Mouse (Mus musculus): ENCODE results near the gene Npffr2. TPM values are rescaled to one million over a fixed set of nuclear protein-coding genes. Genes with fewer than 3 reads are reported as not detected.
A peak's percentile ranks its signal among the peaks of the same experiment; 100 is the strongest.
"Not testable (repeated sequence)": the region's sequence is repeated elsewhere in the genome, so short reads cannot be mapped to it uniquely, and the experiment has no call there.

Gene Npffr2
- not detected in 2 replicates for polyA plus RNA-seq (2016; fragmentation: Nextera tagmentation; extraction: Ambion mirVana)

GRCm38 (mm10) chr5:89526878-89527578 lies at the start of gene Npffr2:
TSS of gene Npffr2 (plus strand) at chr5:89527429.
- H3K36me3 ChIP-seq = no peaks in the 10 kb centered on the region
- H3K9me3 ChIP-seq (replicated peaks) = no peaks in the 10 kb centered on the region
- peak within 1 kb of the TSS; percentile 19; the same call in 1 of the 2 replicates for H3K4me3 ChIP-seq
- H3K4me1 ChIP-seq = no peaks in the 10 kb centered on the region
- H3K27ac ChIP-seq = no peak within 1 kb of the TSS
- H3K27me3 ChIP-seq (replicated peaks) = peaks cover 11% of the 10 kb centered on the region; the same call in 1 of the 2 replicates
- WGBS (ENCODE audit: insufficient replicate concordance) = 6% methylated on average over 23 of the region's 23 CpGs
- 0 out of 2 replicates have a peak, but pooled peaks have one; percentile 27 for ATAC-seq
- no peak within 1 kb of the TSS for H3K9ac ChIP-seq
- peak within 1 kb of the TSS; percentile 52 for H3K4me2 ChIP-seq

- 74% methylated on average over 1 of the region's 1 CpGs for WGBS (ENCODE audit: insufficient replicate concordance)
- Histone ChIP-seq H3K9me3 (replicated peaks) (no peaks in the 10 kb centered on the region), H3K27ac (no peak overlapping the region), H3K36me3 (no peaks in the 10 kb centered on the region), H3K27me3 (replicated peaks) (no peaks in the 10 kb centered on the region), H3K4me3 (no peak overlapping the region), H3K4me1 (no peaks in the 10 kb centered on the region), H3K4me2 (no peak overlapping the region), H3K9ac (no peak overlapping the region)
- ATAC-seq = no peak
These were observed 34.7 kb upstream of the Npffr2 start for GRCm38 (mm10) chr5:89492560-89492959.

DNA sequence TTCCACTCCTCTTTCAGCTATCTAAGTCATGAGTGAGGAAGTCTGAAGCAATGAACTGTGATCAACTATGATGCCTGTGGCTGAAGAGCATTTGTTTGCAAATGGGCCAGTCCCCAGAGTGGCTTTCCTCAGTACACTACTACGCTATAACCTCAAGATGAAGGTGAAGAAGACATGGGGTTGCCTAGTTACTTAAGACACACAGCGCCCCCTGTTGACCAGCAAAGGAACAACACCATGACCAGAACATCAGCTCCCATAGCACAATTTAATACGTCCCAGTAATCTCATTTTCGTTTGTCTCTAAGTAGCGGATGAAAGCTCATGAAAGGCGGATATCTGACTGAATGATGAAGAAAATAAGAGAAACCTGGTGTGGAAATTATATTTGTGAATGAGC lies 27.0 kb upstream of the Npffr2 start:
- H3K4me3 ChIP-seq = no peak overlapping the region
- no peak overlapping the region for H3K9ac ChIP-seq
- no peak overlapping the region for H3K27ac ChIP-seq
- H3K4me2 ChIP-seq = no peak overlapping the region
- H3K4me1 ChIP-seq = no peaks in the 10 kb centered on the region
- H3K9me3 ChIP-seq (replicated peaks) = no peaks in the 10 kb centered on the region
- ATAC-seq = no peak
- WGBS (ENCODE audit: insufficient replicate concordance) = 34% methylated on average over 6 of the region's 6 CpGs
- H3K27me3 ChIP-seq (replicated peaks) = no peaks in the 10 kb centered on the region
- no peaks in the 10 kb centered on the region for H3K36me3 ChIP-seq

- WGBS (ENCODE audit: insufficient replicate concordance) = 54% methylated on average over 4 of the region's 4 CpGs
These were observed 8.6 kb upstream of the Npffr2 start for GRCm38 (mm10) chr5:89518641-89519040.

DNA sequence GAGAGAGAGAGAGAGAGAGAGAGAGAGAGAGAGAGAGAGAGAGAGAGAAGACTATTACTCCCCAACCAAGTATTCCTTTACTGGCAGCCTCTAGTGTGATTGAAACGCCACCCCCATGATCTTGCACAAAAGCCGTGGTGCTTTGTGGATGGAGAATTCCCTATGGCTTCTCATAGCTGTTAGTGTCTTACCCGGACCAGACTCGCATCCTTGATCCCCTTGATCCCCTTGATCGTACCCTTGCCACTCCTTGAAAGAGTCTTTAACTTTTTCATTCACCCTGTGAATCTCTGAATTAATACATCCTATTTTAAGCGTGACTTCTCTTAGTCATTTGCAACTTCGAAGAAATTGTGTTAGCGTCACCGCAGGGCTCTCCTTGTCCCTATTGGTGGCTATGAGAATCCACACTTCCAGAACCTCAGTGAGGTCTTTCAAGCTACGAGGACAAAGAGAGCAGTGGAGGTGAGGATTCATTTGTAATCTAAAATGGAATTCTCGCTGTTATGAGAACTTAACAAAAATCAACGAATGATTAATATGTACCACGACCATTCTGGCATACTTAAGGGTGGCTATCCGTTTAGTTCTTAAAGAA lies 949 bp upstream of the Npffr2 start:
- no peak overlapping the region for H3K4me3 ChIP-seq
- no peaks in the 10 kb centered on the region for H3K36me3 ChIP-seq
- peaks cover 11% of the 10 kb centered on the region; the same call in 1 of the 2 replicates for H3K27me3 ChIP-seq (replicated peaks)
- peak overlapping the region; percentile 52 for H3K4me2 ChIP-seq
- H3K9ac ChIP-seq = no peak overlapping the region
- no peak for ATAC-seq
- H3K27ac ChIP-seq = no peak overlapping the region
- H3K4me1 ChIP-seq = no peaks in the 10 kb centered on the region
- H3K9me3 ChIP-seq (replicated peaks) = no peaks in the 10 kb centered on the region
- 13% methylated on average over 14 of the region's 14 CpGs for WGBS (ENCODE audit: insufficient replicate concordance)

More at GRCm38 (mm10) chr5:89518641-89519040, 8.6 kb upstream of the Npffr2 start:
- H3K27me3 ChIP-seq (replicated peaks) = no peaks in the 10 kb centered on the region
- H3K4me2 ChIP-seq = no peak overlapping the region
- no peak overlapping the region for H3K27ac ChIP-seq
- no peaks in the 10 kb centered on the region for H3K4me1 ChIP-seq
- no peak for ATAC-seq
- peaks cover 6% of the 10 kb centered on the region; the same call in 1 of the 2 replicates for H3K9me3 ChIP-seq (replicated peaks)
- H3K9ac ChIP-seq = no peak overlapping the region
- no peak overlapping the region for H3K4me3 ChIP-seq
- no peaks in the 10 kb centered on the region for H3K36me3 ChIP-seq

- Histone ChIP-seq H3K4me3 (no peak overlapping the region), H3K27ac (no peak overlapping the region), H3K36me3 (no peaks in the 10 kb centered on the region), H3K4me2 (no peak overlapping the region), H3K4me1 (no peaks in the 10 kb centered on the region), H3K27me3 (replicated peaks) (peaks cover 11% of the 10 kb centered on the region; the same call in 1 of the 2 replicates), H3K9ac (no peak overlapping the region), H3K9me3 (replicated peaks) (no peaks in the 10 kb centered on the region)
- 41% methylated on average over 4 of the region's 4 CpGs for WGBS (ENCODE audit: insufficient replicate concordance)
- no peak for ATAC-seq
These were observed 1.7 kb downstream of the Npffr2 start for GRCm38 (mm10) chr5:89528951-89529350.

- Histone ChIP-seq H3K36me3 (no peaks in the 10 kb centered on the region), H3K4me2 (no peak overlapping the region), H3K27me3 (replicated peaks) (peaks cover 11% of the 10 kb centered on the region; the same call in 1 of the 2 replicates), H3K4me3 (no peak overlapping the region), H3K4me1 (no peaks in the 10 kb centered on the region), H3K27ac (no peak overlapping the region), H3K9me3 (replicated peaks) (no peaks in the 10 kb centered on the region), H3K9ac (no peak overlapping the region)
- 62% methylated on average over 2 of the region's 2 CpGs for WGBS (ENCODE audit: insufficient replicate concordance)
- ATAC-seq = no peak
These were observed 2.2 kb downstream of the Npffr2 start for GRCm38 (mm10) chr5:89529391-89529790.

DNA sequence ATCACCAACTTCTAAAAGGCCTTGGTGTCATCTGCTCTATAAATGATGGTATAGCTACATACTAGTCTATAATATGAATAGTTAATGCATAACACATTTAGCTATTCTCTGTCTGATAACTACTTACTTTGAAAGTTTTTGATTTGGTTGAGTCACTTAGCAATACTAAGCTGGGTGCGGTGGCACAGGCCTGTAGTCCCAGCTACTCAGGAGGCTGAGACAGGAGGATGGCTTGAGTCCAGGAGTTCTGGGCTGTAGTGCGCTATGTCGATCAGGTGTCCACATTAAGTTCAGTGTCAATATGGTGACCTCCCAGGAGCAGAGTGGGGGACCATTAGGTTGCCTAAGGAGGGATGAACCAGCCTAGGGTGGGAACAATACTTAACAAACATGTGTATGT lies 8.8 kb downstream of the Npffr2 start:
- Histone ChIP-seq H3K4me1 (no peaks in the 10 kb centered on the region), H3K27ac (no peak overlapping the region), H3K9ac (no peak overlapping the region), H3K4me2 (no peak overlapping the region), H3K4me3 (no peak overlapping the region), H3K9me3 (replicated peaks) (no peaks in the 10 kb centered on the region), H3K27me3 (replicated peaks) (no peaks in the 10 kb centered on the region), H3K36me3 (no peaks in the 10 kb centered on the region)
- ATAC-seq = no peak
- WGBS (ENCODE audit: insufficient replicate concordance) = 84% methylated on average over 3 of the region's 3 CpGs

DNA sequence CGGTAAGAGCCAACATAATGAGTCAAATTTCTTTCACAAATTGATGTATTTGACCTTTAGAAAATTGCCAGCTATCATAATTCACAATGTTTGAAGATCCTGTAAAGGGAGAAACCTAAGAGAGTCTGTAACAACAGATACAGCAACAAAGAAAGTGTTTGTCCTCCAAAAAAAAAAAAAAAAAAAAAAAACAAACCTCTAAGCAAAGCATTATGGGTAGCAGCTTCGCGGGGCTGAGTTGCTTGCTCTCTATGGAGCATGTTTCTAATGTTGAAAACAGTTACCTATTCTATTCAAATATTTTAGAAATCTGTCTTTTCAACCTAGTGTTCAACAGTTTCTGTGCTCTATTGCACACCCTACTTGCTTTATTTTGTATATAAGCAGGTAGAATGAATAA lies 15.2 kb downstream of the Npffr2 start:
- H3K4me1 ChIP-seq = no peaks in the 10 kb centered on the region
- no peak overlapping the region for H3K4me3 ChIP-seq
- no peak for ATAC-seq
- no peak overlapping the region for H3K4me2 ChIP-seq
- no peaks in the 10 kb centered on the region for H3K36me3 ChIP-seq
- H3K27ac ChIP-seq = no peak overlapping the region
- no peaks in the 10 kb centered on the region for H3K9me3 ChIP-seq (replicated peaks)
- 58% methylated on average over 3 of the region's 3 CpGs for WGBS (ENCODE audit: insufficient replicate concordance)
- no peaks in the 10 kb centered on the region for H3K27me3 ChIP-seq (replicated peaks)
- H3K9ac ChIP-seq = no peak overlapping the region

GRCm38 (mm10) chr5:89543476-89543875 lies 16.2 kb downstream of the Npffr2 start:
- 27% methylated on average over 2 of the region's 2 CpGs for WGBS (ENCODE audit: insufficient replicate concordance)
- ATAC-seq = no peak

GRCm38 (mm10) chr5:89559118-89559517 lies 31.9 kb downstream of the Npffr2 start:
- WGBS (ENCODE audit: insufficient replicate concordance) = 31% methylated on average over 4 of the region's 4 CpGs
- H3K27me3 ChIP-seq (replicated peaks); H3K36me3 ChIP-seq; H3K4me3 ChIP-seq; H3K9ac ChIP-seq; H3K4me1 ChIP-seq; ATAC-seq; H3K4me2 ChIP-seq; H3K27ac ChIP-seq; H3K9me3 ChIP-seq (replicated peaks): not testable (repeated sequence)

More at GRCm38 (mm10) chr5:89543476-89543875, 16.2 kb downstream of the Npffr2 start:
- no peak overlapping the region for H3K4me2 ChIP-seq
- no peaks in the 10 kb centered on the region for H3K27me3 ChIP-seq (replicated peaks)
- H3K4me3 ChIP-seq = no peak overlapping the region
- H3K4me1 ChIP-seq = no peaks in the 10 kb centered on the region
- no peaks in the 10 kb centered on the region for H3K36me3 ChIP-seq
- H3K9me3 ChIP-seq (replicated peaks) = no peaks in the 10 kb centered on the region
- H3K27ac ChIP-seq = no peak overlapping the region
- no peak overlapping the region for H3K9ac ChIP-seq

DNA sequence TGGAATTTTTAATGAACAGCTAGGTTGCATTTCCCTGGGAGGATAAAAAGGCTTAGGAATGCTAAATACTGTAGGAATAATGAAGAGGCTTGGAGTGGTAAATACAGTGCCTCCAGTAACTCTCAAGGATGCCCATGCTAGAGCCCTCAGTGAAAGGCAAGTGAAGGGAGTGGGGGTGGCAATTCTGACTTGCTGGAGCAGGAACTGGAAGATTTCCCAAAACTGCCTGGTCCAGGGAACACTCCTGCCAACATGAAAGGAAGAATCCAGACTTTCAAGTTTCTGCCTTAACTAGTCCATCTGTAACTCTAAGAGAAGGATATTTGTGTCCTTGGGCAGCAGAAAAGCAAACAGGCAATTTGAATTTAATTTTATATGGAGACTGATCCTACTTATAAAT lies 34.2 kb downstream of the Npffr2 start:
- no peaks in the 10 kb centered on the region for H3K4me1 ChIP-seq
- no peak for ATAC-seq
- no peaks in the 10 kb centered on the region for H3K9me3 ChIP-seq (replicated peaks)
- H3K4me3 ChIP-seq = no peak overlapping the region
- H3K36me3 ChIP-seq = no peaks in the 10 kb centered on the region
- H3K9ac ChIP-seq = no peak overlapping the region
- no peaks in the 10 kb centered on the region for H3K27me3 ChIP-seq (replicated peaks)
- H3K4me2 ChIP-seq = no peak overlapping the region
- no peak overlapping the region for H3K27ac ChIP-seq
